Mouse (Mus musculus) forebrain, embryonic 16.5 days (tissue): ENCODE measurements around the gene Cyp2c29. TPM values are rescaled to one million over a fixed set of nuclear protein-coding genes. Genes with fewer than 3 reads are reported as not detected.
"Not testable (repeated sequence)": the region's sequence is repeated elsewhere in the genome, so short reads cannot be mapped to it uniquely, and the experiment has no call there.

ENCODE experiments used
- ATAC-seq: fragments of 200-750 bp; cut with Nextera tagmentation; 2 replicates; pipeline ENCODE4 v1.8.0; 2017; ENCODE audit warnings: mild to moderate bottlenecking, moderate library complexity
- H3K27ac ChIP-seq: fragments of 300-500 bp; sonication (generic); 2 replicates; pipeline ENCODE4 v1.5.1; 2014; ENCODE audit warnings: low read length, control low read depth
- H3K27me3 ChIP-seq: fragments of 300-500 bp; sonication (generic); replicated peaks from 2 replicates; pipeline ENCODE4 v1.6.1; 2014; ENCODE audit warnings: low read length; ENCODE audit not compliant: control insufficient read depth, insufficient read depth
- H3K36me3 ChIP-seq: fragments of 300-500 bp; sonication (generic); 2 replicates; pipeline ENCODE4 v1.6.1; 2014; ENCODE audit not compliant: control insufficient read depth, insufficient read depth
- H3K4me1 ChIP-seq: fragments of 300-500 bp; sonication (generic); replicated peaks from 2 replicates; pipeline ENCODE4 v1.6.1; 2014; ENCODE audit warnings: low read length; ENCODE audit not compliant: control insufficient read depth, insufficient read depth
- H3K4me2 ChIP-seq: fragments of 300-500 bp; sonication (generic); 2 replicates; pipeline ENCODE4 v1.6.1; 2014; ENCODE audit warnings: mild to moderate bottlenecking, low read length, control low read depth
- H3K4me3 ChIP-seq: fragments of 300-500 bp; sonication (generic); replicated peaks from 2 replicates; pipeline ENCODE4 v1.5.1; 2014; ENCODE audit warnings: mild to moderate bottlenecking, low read length, control low read depth
- H3K9ac ChIP-seq: fragments of 300-500 bp; sonication (generic); replicated peaks from 2 replicates; pipeline ENCODE4 v1.6.1; 2014; ENCODE audit warnings: low read depth, low read length, control low read depth
- H3K9me3 ChIP-seq: fragments of 300-500 bp; sonication (generic); 2 replicates; pipeline ENCODE4 v1.6.1; 2016; ENCODE audit warnings: low read length; ENCODE audit not compliant: control insufficient read depth
- WGBS: fragments of 180-500 bp; shearing (Covaris S2); extraction: QIAGEN DNeasy Blood & Tissue Kit; methylation state at CpG from one replicate; pipeline ENCODE4 v1.1.7; 2014; 5-methylcytosine and 5-hydroxymethylcytosine counted together
- polyA plus RNA-seq: library from polyadenylated mRNA; unstranded; fragments of >200 nt; fragmentation: Nextera tagmentation; extraction: Ambion mirVana; gene quantifications from 2 replicates; pipeline ENCODE4 v1.2.1, GENCODE M21; 2015

The Cyp2c29 gene
- not detected in 2 replicates for polyA plus RNA-seq

DNA sequence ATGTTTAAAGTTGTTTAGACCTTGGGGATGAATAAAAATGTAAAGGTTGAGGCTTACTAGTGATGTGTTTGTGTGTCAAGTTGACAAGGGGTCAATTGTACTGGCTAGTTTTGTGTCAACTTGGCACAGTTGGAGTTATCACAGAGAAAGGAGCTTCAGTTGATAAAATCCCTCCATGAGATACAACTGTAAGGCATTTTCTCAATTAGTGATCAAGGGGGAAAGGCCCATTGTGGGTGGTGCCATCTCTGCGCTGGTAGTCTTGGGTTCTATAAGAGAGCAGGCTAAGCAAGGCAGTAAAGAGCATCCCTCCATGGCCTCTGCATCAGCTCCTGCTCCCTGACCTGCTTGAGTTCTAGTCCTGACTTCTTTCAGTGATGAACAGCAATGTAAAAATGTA is at the start of gene Cyp2c29:
TSS of gene Cyp2c29 (plus strand) at position 301 of the 400 bp plus-strand sequence.
- H3K9me3 ChIP-seq, H3K36me3 ChIP-seq, H3K4me2 ChIP-seq, H3K27me3 ChIP-seq, H3K4me1 ChIP-seq, H3K4me3 ChIP-seq, H3K9ac ChIP-seq, ATAC-seq, H3K27ac ChIP-seq: not testable (repeated sequence)
- no CpG with 5 or more reads among the region's 1 CpGs for WGBS

DNA sequence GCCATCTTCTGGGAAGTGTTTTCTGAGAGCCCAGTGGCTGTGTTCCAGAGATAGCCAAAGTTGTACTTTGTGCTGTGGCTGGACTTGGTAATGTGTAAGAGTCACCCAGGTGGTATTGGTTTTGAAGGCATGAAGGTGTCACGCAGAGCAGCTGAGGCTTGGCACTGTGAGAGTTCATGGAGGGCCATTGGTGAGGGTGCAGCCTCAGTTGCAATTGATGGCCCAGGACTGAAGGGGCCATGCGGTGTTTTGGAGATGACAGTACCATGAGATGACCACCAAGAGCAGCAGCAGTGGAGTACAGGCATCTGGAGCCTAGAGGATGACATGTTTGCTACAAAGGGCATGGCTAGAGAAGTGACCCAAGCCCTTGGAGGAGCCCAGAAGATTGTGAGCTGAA is 2.2 kb upstream of the Cyp2c29 start:
- H3K9ac ChIP-seq, H3K4me2 ChIP-seq, H3K4me1 ChIP-seq, H3K4me3 ChIP-seq, H3K27me3 ChIP-seq, H3K27ac ChIP-seq, H3K9me3 ChIP-seq, H3K36me3 ChIP-seq, ATAC-seq: not testable (repeated sequence)
- WGBS: 75% methylated on average over 2 of the region's 2 CpGs

DNA sequence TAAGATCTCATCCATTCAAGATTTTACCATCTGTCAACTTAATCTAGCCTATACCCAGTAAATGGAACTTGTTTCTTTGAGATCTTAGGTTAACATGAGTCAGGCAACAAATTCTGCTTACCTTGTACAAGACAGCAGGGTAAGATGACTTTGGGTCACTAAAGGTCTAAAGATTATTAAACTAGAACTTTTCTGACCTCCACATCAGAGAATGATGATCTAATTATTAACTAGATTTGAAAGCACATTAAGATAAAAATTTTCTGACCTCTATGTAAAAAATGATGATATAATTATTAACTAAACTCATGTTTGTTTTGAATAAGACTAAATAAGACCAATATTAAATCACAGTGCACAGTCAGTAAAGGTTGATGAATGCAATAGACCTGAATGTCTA is 13.6 kb downstream of the Cyp2c29 start:
- H3K9ac ChIP-seq: no peak overlapping the region
- no peak for ATAC-seq

DNA sequence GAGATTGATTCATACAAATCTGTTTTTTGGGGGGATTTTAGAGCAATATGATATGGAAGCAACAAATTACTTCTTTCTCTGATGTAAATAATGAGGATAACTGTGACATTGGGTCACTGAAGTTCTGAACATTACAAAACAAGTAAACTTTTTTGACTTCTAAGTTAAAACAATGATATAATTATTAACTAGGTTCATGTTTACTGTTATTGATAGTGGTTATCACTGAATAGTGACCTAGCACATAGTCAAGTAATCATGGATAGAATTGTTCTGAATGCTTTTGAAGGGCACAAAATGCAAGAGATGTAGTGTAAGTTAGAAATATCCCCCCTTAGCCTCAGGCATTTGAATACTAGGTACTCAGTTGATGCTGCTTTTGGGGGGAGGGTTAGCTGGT is 16.4 kb downstream of the Cyp2c29 start:
- Histone ChIP-seq H3K36me3 (no peaks in the 10 kb centered on the region), H3K27me3 (no peaks in the 10 kb centered on the region), H3K9me3 (peaks cover 11% of the 10 kb centered on the region; the same call in 1 of the 2 replicates), H3K4me3 (no peak overlapping the region), H3K27ac (no peak overlapping the region), H3K4me2 (no peak overlapping the region), H3K4me1 (no peaks in the 10 kb centered on the region), H3K9ac (no peak overlapping the region)
- ATAC-seq: no peak

More for the DNA sequence above, 13.6 kb downstream of the Cyp2c29 start:
- Histone ChIP-seq H3K9me3 (peaks cover 9% of the 10 kb centered on the region; the same call in 1 of the 2 replicates), H3K36me3 (no peaks in the 10 kb centered on the region), H3K4me2 (no peak overlapping the region), H3K27me3 (no peaks in the 10 kb centered on the region), H3K4me3 (no peak overlapping the region), H3K27ac (no peak overlapping the region), H3K4me1 (no peaks in the 10 kb centered on the region)

DNA sequence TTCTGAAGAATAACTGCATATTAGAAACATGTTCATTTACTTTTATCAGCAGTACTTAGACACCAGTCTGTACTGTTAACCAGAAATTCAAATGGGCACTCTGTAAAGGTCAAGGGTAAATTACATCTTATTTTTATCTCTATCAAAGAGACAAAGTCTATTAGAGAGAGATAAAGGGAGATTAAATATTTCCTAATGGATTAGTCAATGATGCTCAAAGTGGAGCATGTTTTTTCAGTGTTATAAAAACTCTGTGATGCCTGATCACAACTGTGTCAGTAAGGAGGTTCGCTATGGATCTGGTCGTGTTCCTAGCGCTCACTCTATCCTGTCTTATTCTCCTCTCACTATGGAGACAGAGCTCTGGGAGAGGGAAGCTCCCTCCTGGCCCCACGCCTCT is 17.6 kb downstream of the Cyp2c29 start:
- no peaks in the 10 kb centered on the region for H3K27me3 ChIP-seq
- no peaks in the 10 kb centered on the region for H3K4me1 ChIP-seq
- H3K36me3 ChIP-seq: no peaks in the 10 kb centered on the region
- no peak overlapping the region for H3K9ac ChIP-seq
- 87% methylated on average over 4 of the region's 4 CpGs for WGBS
- peaks cover 7% of the 10 kb centered on the region; the same call in 1 of the 2 replicates for H3K9me3 ChIP-seq
- ATAC-seq: no peak
- no peak overlapping the region for H3K4me3 ChIP-seq
- H3K27ac ChIP-seq: no peak overlapping the region
- no peak overlapping the region for H3K4me2 ChIP-seq

DNA sequence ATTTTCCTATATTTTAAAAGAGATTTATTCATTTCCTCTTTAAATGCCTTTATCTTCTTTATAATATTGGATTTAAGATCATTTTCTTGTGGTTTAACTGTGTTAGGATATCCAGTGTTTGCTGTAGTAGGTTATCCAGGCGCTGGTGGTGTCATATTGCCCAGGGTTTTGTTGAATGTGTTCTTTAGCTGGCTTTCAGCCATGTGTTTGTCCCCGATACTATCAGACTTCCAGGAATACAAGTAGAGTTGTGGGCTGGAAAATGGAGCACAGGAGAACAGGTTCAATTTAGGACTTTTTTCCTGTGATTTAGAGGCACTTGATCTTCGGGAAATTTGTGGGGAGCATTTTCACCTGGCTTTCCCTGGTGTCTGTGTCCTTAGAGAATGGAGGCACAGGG is 19.8 kb downstream of the Cyp2c29 start:
- ATAC-seq: no peak
- no peak overlapping the region for H3K27ac ChIP-seq
- H3K4me1 ChIP-seq: no peaks in the 10 kb centered on the region
- H3K9me3 ChIP-seq: peaks cover 6% of the 10 kb centered on the region; the same call in 1 of the 2 replicates
- H3K4me2 ChIP-seq: no peak overlapping the region
- no peaks in the 10 kb centered on the region for H3K36me3 ChIP-seq
- no peak overlapping the region for H3K4me3 ChIP-seq
- H3K27me3 ChIP-seq: no peaks in the 10 kb centered on the region
- no peak overlapping the region for H3K9ac ChIP-seq
- WGBS: 65% methylated on average over 3 of the region's 3 CpGs

Other genes with a start within 250 kb of the Cyp2c29 start
- gene Cyp2c65, start 208.4 kb upstream of the Cyp2c29 start, polyA plus RNA-seq: not detected in 2 replicates
- gene Cyp2c66, start 155.5 kb upstream of the Cyp2c29 start, polyA plus RNA-seq: not detected in 2 replicates
- not detected in 2 replicates for gene Cyp2c38, start 193.7 kb downstream of the Cyp2c29 start, polyA plus RNA-seq
- not detected in 2 replicates for gene Cyp2c39, start 241.5 kb downstream of the Cyp2c29 start, polyA plus RNA-seq